Mouse (Mus musculus) heart, postnatal 0 days (tissue): ENCODE measurements around the gene Pfdn6. TPM values are rescaled to one million over a fixed set of nuclear protein-coding genes. Genes with fewer than 3 reads are reported as not detected.
"Not testable (repeated sequence)": the region's sequence is repeated elsewhere in the genome, so short reads cannot be mapped to it uniquely, and the experiment has no call there.

Experiments used
- ATAC-seq: fragments of 200-750 bp; cut with Nextera tagmentation; 2 replicates; pipeline ENCODE4 v1.8.0; 2017; ENCODE audit warnings: low read depth, moderate number of reproducible peaks, moderate library complexity; ENCODE audit not compliant: insufficient read depth
- DNase-seq: peaks from one replicate; pipeline ENCODE4 v3.0.0-alpha.2; 2016; ENCODE audit warnings: low spot score
- H3K27ac ChIP-seq: fragments of 300-500 bp; sonication (generic); 2 replicates; pipeline ENCODE4 v1.5.1; 2014; ENCODE audit warnings: low read depth, mild to moderate bottlenecking
- H3K27me3 ChIP-seq: fragments of 300-500 bp; sonication (generic); 2 replicates; pipeline ENCODE4 v1.6.1; 2014; ENCODE audit warnings: low read length, mixed read lengths; ENCODE audit not compliant: control insufficient read depth, insufficient read depth
- H3K36me3 ChIP-seq: fragments of 300-500 bp; sonication (generic); replicated peaks from 2 replicates; pipeline ENCODE4 v1.6.1; 2014; ENCODE audit warnings: low read length, mixed read lengths; ENCODE audit not compliant: control insufficient read depth, insufficient read depth
- H3K4me1 ChIP-seq: fragments of 300-500 bp; sonication (generic); 2 replicates; pipeline ENCODE4 v1.6.1; 2014; ENCODE audit warnings: antibody characterized with exemption; ENCODE audit not compliant: control insufficient read depth, insufficient read depth
- H3K4me2 ChIP-seq: fragments of 300-500 bp; sonication (generic); 2 replicates; pipeline ENCODE4 v1.6.1; 2014; ENCODE audit warnings: low read depth, mild to moderate bottlenecking, low read length, moderate library complexity
- H3K4me3 ChIP-seq: fragments of 300-500 bp; sonication (generic); 2 replicates; pipeline ENCODE4 v1.5.1; 2014; ENCODE audit warnings: low read depth, low read length
- H3K9ac ChIP-seq: fragments of 300-500 bp; sonication (generic); replicated peaks from 2 replicates; pipeline ENCODE4 v1.6.1; 2014; ENCODE audit warnings: low read depth, low read length, mixed read lengths
- H3K9me3 ChIP-seq: fragments of 300-500 bp; sonication (generic); replicated peaks from 2 replicates; pipeline ENCODE4 v1.6.1; 2016; ENCODE audit warnings: low read length; ENCODE audit not compliant: control insufficient read depth
- CTCF ChIP-seq: IDR thresholded peaks from 2 replicates; pipeline ENCODE4 v1.5.1; 2016; ENCODE audit warnings: antibody characterized with exemption, control low read depth, low read depth
- EP300 ChIP-seq: IDR thresholded peaks from 2 replicates; pipeline ENCODE4 v1.6.1; 2016; ENCODE audit warnings: antibody characterized with exemption, low read depth
- WGBS: fragments of 180-500 bp; shearing (Covaris S2); extraction: QIAGEN DNeasy Blood & Tissue Kit; methylation state at CpG from one replicate; pipeline ENCODE4 v1.1.7; 2014; 5-methylcytosine and 5-hydroxymethylcytosine counted together
- polyA plus RNA-seq: library from polyadenylated mRNA; unstranded; fragments of >200 nt; fragmentation: Nextera tagmentation; extraction: Ambion mirVana; gene quantifications from 2 replicates; pipeline ENCODE4 v1.2.1, GENCODE M21; 2015
- total RNA-seq: library from RNA; depleted of rRNA; stranded (reverse); fragments of >200 nt; gene quantifications from 2 replicates; pipeline ENCODE4 v1.2.3, GENCODE M21; 2014; ENCODE audit warnings: low replicate concordance

The Pfdn6 gene
- total and polyA plus RNA-seq, 2 experiments from 2014 or later = 77.4 to 123 TPM

- Histone ChIP-seq H3K9me3 (no peaks in the 10 kb centered on the region), H3K27ac (no peak overlapping the region), H3K36me3 (no peaks in the 10 kb centered on the region), H3K4me3 (no peak overlapping the region), H3K4me1 (no peaks in the 10 kb centered on the region), H3K27me3 (no peaks in the 10 kb centered on the region), H3K4me2 (no peak overlapping the region), H3K9ac (no peak overlapping the region)
- DNase-seq = no peak
- no peak for ATAC-seq
- TF ChIP-seq CTCF (no peak), EP300 (no peak)
- 70% methylated on average over 7 of the region's 7 CpGs for WGBS
These were observed 37.7 kb downstream of the Pfdn6 start for GRCm38 (mm10) chr17:33902491-33902890.

GRCm38 (mm10) chr17:33902079-33902478 lies 38.1 kb downstream of the Pfdn6 start:
- no peaks in the 10 kb centered on the region for H3K27me3 ChIP-seq
- H3K36me3 ChIP-seq = no peaks in the 10 kb centered on the region
- 40% methylated on average over 4 of the region's 4 CpGs for WGBS
- H3K27ac ChIP-seq = peak overlapping the region; percentile 22; the same call in 1 of the 2 replicates
- no peak overlapping the region for H3K9ac ChIP-seq
- TF ChIP-seq CTCF (no peak), EP300 (no peak)
- DNase-seq (no peak), ATAC-seq (no peak)
- H3K4me3 ChIP-seq = no peak overlapping the region
- no peak overlapping the region for H3K4me2 ChIP-seq
- no peaks in the 10 kb centered on the region for H3K9me3 ChIP-seq
- H3K4me1 ChIP-seq = no peaks in the 10 kb centered on the region

- Histone ChIP-seq H3K9me3 (no peaks in the 10 kb centered on the region), H3K4me2 (no peak overlapping the region), H3K27ac (peak overlapping the region; percentile 22; the same call in 1 of the 2 replicates), H3K27me3 (no peaks in the 10 kb centered on the region), H3K4me1 (no peaks in the 10 kb centered on the region), H3K9ac (no peak overlapping the region), H3K4me3 (no peak overlapping the region), H3K36me3 (no peaks in the 10 kb centered on the region)
- no peak for TF ChIP-seq CTCF
- TF ChIP-seq EP300 = no peak
- 67% methylated on average over 4 of the region's 4 CpGs for WGBS
- DNase-seq (no peak), ATAC-seq (peak; percentile 40; the same call in 1 of the 2 replicates)
These were observed 38.5 kb downstream of the Pfdn6 start for GRCm38 (mm10) chr17:33901653-33902052.

- no peak for ATAC-seq
- 73% methylated on average over 4 of the region's 4 CpGs for WGBS
- Histone ChIP-seq H3K4me1 (no peaks in the 10 kb centered on the region), H3K9me3 (no peaks in the 10 kb centered on the region), H3K36me3 (no peaks in the 10 kb centered on the region), H3K4me3 (no peak overlapping the region), H3K27ac (no peak overlapping the region), H3K4me2 (no peak overlapping the region), H3K9ac (no peak overlapping the region), H3K27me3 (no peaks in the 10 kb centered on the region)
- no peak for DNase-seq
- no peak for TF ChIP-seq CTCF
- no peak for TF ChIP-seq EP300
These were observed 39.2 kb downstream of the Pfdn6 start for GRCm38 (mm10) chr17:33900989-33901314.

GRCm38 (mm10) chr17:33900281-33900988 lies 39.7 kb downstream of the Pfdn6 start:
- H3K4me1 ChIP-seq = no peaks in the 10 kb centered on the region
- H3K4me3 ChIP-seq = no peak overlapping the region
- no peak for TF ChIP-seq CTCF
- no peak for TF ChIP-seq EP300
- no peaks in the 10 kb centered on the region for H3K36me3 ChIP-seq
- no peak overlapping the region for H3K4me2 ChIP-seq
- H3K9me3 ChIP-seq = no peaks in the 10 kb centered on the region
- no peak overlapping the region for H3K9ac ChIP-seq
- ATAC-seq = no peak
- H3K27ac ChIP-seq = no peak overlapping the region
- WGBS = 39% methylated on average over 7 of the region's 7 CpGs
- no peak for DNase-seq
- no peaks in the 10 kb centered on the region for H3K27me3 ChIP-seq

DNA sequence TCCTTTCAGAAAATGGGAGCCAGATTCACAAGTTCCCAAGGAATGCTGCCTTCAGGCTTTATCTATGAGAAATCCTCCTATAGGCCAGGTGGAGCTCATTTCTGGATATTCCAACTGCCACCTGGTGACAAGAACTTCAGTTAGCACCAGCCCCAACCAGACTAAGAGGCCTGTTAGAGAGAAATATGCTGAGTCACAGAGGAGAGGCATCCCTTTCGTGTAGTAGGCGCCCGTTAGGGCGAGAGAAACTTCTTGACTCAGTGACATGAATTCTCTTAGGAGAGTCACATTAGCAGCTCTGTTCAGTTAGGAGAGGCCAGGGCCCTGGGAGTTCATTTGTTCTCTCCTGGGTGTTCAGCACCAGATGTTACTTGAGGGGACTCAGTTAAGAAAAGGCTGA lies 40.5 kb downstream of the Pfdn6 start:
- H3K36me3 ChIP-seq = no peaks in the 10 kb centered on the region
- H3K4me2 ChIP-seq = no peak overlapping the region
- H3K27ac ChIP-seq = no peak overlapping the region
- no peaks in the 10 kb centered on the region for H3K9me3 ChIP-seq
- no peak overlapping the region for H3K4me3 ChIP-seq
- H3K9ac ChIP-seq = no peak overlapping the region
- ATAC-seq = no peak
- WGBS = 65% methylated on average over 4 of the region's 4 CpGs
- DNase-seq = no peak
- no peaks in the 10 kb centered on the region for H3K4me1 ChIP-seq
- no peak for TF ChIP-seq EP300
- TF ChIP-seq CTCF = no peak
- no peaks in the 10 kb centered on the region for H3K27me3 ChIP-seq

DNA sequence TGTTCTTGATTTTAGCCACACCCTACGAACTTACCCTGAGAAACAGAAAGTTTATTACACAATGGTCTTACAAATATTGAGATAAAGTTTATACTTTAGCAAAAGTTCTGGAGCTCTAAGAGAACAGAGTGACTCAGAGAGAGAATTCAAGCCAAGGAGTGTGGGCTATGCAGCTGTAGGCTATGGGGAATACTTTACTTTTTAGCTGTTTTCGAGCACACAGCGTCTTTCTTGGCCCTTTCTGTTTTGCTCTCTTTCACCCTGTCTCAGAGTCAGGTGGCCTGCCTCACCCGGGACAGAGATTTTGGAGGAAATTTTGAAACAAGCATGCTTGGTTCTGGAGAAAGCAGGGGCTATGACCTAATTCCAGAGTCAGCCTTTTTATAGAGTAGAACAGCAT lies 42.0 kb downstream of the Pfdn6 start:
- not testable (repeated sequence) for H3K4me3 ChIP-seq, ATAC-seq, H3K27ac ChIP-seq, H3K4me1 ChIP-seq, H3K27me3 ChIP-seq, DNase-seq, H3K9me3 ChIP-seq, H3K36me3 ChIP-seq, H3K4me2 ChIP-seq, H3K9ac ChIP-seq
- 67% methylated on average over 4 of the region's 4 CpGs for WGBS
